Mouse (Mus musculus) adrenal gland, adult 18-20 months (tissue): ENCODE measurements around the gene Blvrb. TPM values are rescaled to one million over a fixed set of nuclear protein-coding genes. Genes with fewer than 3 reads are reported as not detected.

Experiments used
- DNase-seq, 2 experiments: peaks; one replicate each; pipeline ENCODE4 v3.0.0; 2021 to 2022; ENCODE audit warnings: low spot score in 2 of 2
- total RNA-seq, 2 experiments: library from RNA; stranded (reverse); gene quantifications; 1 replicate in 1 of 2; 2 replicates in 1 of 2; pipeline ENCODE4 v1.2.3; 2021

Blvrb gene
- total RNA-seq, 2 experiments from 2014 or later: 40.1 to 56.1 TPM

DNA sequence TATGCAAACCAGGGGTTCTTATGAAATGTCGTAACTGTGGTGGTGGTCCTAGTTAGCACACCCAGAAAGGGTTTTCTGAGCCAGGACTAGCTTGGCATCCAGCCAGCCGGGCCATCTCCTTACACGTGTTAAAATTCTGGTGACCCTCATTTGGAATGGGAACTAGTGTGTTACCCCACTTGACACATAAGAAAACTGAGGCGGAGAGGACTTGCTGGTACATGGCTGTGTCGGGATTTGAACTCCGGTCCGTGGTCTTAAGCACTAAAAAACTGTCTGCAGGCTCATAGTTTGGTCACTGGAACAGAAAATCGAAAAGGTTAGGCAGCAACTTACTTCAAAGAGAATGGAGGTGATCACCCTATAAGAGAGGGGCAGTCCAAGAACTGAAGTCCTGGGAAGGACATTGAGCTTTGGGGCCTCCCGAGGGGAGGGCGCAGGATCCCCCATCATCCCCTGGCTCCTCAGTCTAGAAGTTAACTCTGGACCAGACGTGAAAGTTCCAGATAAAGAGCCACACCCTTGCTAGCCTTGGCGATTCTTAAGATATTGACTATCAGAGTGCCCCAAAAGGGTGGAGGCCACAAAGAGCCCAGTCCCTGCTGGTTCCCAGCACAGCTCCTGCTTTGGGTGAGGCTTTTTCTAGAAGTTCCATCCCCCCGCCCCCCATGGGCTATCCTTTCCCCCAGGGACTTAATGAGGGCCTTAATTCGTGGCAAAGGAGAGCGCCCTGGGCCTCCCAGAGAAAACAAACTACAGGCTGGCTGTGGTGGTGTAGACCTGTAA is 836 bp downstream of the Blvrb start:
- DNase-seq: peak; percentile 15 to 43

DNA sequence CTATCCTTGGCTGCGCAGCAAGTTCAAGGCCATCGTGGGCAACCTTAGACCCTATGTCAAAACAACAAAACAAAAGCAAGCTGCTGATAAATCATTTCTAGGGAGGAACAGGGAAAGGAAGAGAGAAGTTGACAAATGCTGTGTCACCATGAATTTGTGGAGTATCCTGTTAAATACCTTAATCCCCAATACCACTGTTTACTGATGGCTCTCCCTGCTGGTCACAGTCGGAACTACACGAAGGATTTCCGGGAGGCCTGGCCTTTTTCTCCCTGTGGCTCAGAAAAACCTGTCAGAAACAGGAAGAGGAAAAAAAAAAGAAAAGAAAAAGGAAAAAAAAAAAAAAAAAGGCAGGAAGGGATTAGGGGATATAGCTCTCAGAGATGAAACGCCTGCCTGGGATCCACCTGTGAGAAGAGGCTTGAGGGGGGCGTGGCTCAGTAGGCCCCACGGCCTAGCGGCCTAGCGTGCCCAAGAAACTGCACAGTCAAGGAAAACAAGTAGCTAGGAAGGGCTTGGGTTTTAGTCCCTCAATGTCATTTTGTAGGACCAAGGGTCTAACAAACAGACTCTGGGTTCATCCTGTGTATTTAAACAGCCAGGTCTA is 1.6 kb downstream of the Blvrb start:
- peak; percentile 60 to 80 for DNase-seq

DNA sequence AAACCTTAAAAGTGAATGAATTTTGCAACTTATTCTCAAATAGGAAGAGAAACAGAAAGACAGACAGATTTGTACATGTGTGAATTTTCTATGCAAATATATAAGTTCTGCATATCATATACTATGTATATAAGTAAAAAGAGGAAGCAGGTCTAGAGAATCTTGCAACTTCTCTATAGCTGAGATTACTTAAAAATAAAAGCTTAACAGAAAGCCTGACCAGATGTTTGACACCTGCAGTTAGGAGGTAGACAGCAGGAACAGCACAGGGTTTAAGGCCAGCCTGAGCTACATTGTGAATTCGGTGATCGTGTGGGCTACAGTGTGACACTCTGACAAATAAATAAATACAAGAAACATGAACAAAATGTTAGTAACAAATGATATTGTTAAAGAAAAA is 3.6 kb downstream of the Blvrb start:
- DNase-seq: no peak

DNA sequence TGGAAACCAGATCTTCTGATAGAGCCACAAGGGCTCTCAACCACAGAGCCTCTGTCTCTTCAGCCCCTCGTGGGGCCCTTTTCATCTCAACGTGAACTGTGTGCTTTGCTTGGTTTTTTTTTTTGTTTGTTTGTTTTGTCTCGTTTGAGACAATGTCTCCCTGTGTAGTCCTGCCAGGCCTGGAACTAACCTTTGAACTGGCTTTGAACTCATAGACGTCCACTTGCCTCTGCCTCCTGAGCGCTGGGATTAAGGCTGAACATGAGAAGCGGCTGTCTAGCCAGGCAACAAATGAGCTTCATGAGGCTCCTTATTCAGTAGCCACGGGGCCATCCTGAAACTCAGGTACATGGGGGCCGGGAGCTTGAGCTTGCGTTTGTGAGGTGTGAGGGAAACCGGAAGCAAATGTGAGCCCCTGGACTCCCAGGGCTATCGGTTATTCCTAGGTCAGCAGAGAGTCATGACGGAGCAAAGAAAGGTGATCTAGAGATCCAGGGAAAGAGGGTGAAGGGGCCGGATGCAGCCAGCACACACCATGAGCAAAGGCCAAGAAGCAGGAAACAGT is 4.5 kb downstream of the Blvrb start:
- no peak for DNase-seq

DNA sequence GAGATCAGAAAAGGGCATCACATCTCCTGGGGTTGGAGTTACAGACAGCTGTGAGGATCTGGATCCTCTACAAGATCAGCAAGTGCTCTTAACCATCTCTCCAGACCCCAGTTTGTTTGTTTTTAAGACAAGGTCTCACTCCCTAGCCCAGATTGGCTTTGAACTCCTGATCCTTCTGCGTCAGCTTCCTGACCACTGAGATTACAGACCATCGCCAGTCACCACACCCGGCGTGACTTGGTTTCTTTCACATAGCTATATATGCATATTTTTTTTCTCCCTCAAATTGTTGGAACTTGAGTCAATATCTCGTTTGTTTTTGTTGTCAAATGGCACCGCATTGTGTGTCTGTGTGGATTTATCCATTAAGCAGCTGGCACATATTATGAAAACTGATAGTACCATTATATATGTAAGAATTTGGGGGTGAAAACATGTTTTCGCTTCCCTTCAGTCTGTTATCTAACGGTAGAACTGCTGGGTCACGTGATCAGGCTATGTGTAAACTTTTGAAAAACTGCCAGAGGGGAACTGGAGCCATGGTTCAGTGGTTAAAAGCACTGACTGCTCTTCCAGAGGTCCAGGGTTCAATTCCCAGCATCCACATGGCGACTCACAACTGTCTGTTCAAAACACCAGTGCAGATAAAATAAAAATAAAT is 6.8 kb downstream of the Blvrb start:
- DNase-seq: no peak

DNA sequence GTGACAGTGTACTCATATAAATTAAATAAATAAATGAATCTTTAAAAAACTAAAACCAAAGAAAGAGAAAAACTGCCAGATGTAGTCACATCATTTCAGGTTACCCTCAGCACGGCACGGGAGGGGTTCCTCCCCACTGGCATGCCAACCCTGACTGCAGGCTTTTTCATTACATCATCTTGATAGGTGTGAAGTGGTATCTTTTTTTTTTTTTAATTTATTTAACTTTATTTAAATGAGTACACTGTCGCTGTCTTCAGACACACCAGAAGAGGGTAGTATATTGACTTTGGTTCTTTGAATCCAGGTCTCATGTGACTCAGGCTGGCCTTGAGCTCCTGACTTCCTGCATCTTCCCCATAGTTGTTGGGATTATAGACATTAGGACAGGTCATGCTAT is 7.5 kb downstream of the Blvrb start:
- DNase-seq: no peak

DNA sequence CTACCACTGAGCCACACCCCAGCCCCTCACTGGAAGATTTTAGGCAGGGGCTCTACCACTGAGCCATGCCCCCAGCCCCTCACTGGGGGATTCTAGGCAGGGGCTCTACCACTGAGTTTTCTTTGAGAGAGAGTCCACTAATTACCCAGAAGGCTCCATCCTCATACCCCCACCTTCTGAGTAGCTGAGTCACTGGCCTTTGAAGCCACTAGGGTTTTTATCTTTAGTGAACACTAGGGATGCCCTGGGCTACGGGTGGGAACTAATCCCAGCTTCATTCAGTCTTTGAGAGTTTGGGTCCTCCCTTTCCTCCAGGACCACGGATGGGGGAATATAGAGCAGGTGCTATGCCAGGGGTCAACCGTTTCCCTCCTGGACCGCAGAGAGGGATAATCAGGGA is 10.8 kb downstream of the Blvrb start:
- no peak for DNase-seq

DNA sequence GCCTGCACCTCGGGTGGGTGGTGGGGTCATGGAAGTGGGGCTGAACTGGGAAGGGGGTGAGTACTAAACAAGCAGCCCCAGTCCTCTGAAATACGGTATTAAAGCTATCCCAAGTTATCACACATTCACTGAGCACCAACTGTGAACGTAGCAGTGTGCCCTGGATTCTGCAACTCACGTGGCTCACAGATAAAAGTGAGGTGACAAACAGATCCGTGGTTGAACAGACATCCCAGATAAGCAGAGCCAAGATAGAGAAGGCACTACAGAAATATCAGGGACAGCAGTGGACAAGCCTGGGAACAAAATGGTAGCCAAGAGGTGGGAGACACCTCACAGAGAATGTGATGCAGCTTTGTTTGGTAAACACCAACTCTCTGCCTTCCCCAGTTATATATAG is 11.9 kb downstream of the Blvrb start:
- no peak for DNase-seq

DNA sequence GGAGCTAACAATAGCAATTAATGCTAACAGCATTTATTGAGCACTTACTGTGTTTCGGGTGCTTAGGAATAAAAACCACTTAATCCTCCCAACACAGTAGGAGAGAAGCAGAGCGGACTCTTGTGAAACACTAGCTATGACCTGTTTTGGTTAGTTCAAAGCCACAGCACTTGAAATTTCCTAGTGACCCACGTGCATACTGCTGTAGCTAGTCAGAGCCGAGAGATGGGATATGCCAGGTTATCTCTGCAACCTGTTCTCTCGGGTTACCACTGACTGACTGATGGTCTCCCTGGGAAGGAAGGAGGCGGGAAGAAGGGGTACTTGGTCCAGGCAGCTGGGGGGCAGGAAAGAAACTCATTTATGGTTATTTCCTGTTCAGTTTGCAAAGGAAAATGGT is 12.7 kb downstream of the Blvrb start:
- no peak for DNase-seq

DNA sequence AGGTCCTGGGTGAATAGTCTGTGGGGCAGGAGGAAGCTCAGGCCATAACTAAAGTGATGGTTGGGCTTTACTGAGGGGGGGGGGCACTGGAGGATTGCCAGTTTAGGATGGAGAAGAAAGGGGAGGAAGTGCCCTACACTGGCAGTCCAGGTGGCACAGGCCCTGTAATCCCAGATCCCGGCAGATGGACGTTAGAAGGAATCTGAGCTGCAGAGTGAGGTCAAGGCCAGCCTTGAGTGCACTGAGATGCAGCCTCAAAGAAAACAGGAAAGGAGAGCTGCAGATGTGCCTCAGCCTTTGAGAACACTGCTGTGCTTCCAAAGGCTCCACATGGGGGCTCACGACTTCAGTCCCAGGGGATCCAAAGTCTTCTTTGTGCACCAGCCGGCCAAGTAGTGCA is 19.9 kb downstream of the Blvrb start:
- no peak for DNase-seq

DNA sequence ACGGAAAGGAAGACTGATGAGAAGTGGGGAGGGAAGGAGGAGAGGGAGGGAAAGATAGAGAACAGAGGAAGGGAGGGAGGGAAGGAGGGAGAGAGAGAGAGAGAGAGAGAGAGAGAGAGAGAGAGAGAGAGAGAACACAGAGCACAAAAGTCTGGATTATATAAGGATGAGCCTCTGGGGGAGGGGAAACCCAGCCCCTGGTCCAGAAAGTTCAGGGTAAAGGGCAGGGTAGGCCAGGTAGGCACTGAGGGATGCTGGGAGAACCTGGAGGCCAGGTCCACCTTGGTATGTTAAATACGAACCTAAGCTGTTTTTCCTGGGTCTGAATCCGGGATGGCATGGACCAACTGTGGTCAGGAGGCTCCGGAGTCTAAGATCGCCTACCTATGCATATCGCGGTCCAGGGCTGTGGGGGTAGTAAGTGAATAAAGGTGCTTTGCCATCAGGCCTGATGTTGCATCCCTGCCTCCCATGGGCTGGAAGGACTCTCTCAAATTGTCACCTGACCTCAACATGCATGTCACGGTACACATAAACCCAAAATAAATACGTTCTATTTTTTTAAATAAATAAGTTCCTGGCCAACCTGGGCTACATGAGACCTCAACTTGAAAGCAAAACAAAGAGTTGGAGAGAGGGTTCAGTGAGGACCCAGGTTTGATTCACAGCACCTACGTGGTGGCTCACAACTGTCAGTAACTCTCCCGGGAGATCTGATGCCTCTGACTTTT is 23.8 kb downstream of the Blvrb start:
- no peak for DNase-seq

DNA sequence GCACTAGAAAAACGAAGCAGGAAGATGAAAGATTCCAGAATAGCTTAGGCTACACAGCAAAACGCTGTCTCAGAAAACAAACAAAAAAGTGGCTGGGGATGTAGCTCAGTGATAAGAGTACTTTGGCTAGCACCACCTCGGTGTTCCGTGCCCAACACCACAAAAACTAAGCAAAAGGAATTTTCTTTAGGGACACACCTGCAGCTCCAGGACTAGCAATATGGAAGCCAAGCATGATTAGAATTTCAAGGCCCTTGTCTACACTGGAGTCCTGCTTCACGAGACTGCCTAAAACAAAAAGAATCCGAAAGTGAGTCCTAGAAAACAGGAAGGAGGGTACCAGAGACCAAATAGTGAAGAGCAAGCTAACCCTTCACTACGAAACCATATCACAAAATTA is 24.8 kb downstream of the Blvrb start:
- DNase-seq: no peak

DNA sequence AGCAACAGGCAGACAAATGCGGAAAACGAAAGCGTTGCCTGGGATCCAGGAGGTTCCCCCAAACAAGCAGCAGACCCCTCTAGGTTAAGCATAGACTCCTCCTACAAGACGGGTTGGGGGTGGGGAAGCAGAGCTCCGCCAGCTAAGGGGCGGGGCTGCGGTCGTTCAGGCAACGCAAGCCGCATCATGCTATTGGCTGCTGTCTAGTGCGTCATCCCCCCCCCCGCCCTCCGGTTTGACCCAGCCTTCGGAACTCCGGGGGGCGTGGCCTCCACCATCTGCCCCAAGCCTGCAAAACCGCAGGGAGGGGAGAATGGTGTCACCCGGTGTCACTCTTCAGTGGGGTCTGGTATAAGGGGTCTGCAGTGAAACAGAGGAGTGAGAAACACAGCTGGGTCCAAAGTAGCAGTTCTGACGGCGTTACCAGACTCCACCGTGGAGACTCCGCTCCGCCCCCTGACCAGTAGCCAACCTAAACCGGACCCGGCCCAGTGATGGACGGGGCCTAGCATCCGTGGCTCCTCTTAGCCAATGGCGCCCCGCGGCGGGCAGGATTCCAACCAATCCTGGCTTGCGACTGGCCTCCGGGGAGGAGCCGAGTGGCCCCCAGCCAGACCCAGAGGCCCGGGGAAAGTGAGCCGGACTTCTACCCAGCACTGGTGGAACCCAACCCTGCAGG is 25.5 kb downstream of the Blvrb start, which contains the start of gene Sertad3:
Sertad3 (plus strand) TSS at position 613 of the 679 bp plus-strand sequence.
- peak; percentile 99 for DNase-seq

DNA sequence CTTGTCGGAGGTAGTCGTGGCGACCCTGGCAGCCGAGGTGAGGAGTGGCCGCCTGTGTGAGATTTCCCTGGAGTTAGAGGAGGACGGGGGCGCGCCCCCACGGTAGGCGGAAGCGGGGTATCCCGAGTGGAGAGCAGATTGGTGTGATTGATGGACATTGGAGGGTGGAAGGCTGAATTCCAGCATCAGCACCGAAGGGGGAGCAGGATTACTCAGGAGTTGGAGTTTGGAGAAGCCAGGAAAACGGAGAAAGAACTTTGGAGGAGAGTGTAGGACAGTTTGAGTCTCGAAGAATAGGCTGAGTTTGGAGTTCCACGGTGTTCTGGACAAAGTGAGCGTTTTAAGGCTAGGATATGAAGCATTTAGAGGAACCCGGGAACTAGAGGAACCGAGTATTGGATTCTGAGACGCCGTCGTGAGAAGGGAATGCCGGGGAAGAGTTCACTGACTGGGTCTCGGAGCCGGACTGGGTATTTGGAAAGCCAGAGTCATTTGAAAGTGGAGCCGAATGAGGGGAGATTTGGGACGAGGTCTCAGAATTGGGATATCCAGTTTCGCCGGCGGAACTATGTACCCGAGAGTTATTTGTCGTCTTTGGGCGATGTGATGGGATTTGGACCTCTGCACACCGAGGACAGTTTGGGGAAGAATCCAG is 26.2 kb downstream of the Blvrb start:
- no peak for DNase-seq

DNA sequence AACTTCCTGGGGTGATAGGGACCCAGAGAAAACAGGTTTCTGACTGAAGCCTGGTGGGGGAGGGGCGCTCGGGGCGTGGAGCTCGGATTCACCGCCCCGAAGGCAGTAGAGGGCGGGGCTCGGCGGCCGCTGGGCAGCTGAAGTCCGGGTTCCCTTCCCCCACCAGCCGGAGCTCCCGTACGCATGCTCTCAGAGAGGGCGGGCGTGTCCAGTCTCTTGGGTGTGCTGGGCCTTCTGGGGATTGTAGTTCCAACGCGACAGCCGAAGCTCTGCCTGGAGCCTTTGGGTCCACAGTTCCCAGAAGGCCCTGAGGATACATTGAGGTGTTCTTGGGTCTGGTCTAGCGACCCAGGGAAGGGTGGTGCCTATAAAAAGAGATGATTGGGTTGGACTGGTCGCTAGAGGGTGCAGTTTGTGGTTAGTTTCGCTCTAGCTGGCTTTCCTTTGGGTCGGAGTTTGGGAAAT is 26.7 kb downstream of the Blvrb start:
- peak; percentile 95 to 96 for DNase-seq

DNA sequence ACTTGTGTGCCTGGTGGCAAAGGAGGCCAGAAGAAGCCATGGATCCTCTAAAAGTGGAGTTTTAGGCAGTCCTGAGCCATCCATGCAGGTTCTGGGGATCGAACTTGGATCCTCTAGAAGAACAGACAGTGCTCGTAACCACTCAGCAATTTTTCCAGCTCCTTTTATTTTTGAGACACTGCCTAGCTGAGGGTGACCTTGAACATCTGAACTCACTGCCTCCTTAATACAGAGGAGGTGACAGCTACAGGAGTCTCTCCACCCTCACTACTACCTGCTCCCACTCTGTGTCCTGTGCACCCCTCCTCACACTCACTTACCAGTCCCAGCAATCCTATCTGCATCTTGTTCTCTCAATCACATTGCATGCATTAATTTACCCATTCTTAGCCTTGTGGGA is 27.8 kb downstream of the Blvrb start:
- DNase-seq: no peak

DNA sequence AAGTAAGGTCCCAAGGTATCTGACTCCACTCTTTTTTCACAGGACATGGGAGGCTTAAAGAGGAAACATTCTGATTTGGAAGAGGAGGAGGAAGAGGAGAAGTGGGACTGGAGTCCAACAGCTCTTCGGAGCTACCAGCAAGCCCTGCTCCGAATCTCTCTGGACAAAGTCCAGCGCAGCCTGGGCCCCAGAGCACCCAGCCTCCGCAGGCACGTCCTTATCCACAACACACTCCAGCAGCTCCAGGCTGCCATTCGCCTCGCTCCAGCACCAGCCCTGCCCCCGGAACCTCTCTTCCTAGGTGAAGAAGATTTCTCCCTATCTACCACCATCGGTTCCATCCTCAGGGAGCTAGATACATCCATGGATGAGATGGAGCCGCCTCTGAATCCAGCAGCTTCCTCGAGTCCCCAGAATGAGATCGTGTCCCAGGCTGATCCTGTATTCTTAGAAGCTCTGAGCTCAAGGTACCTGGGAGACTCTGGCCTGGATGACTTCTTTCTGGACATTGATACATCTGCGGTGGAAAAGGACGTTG is 28.4 kb downstream of the Blvrb start:
- DNase-seq: no peak

DNA sequence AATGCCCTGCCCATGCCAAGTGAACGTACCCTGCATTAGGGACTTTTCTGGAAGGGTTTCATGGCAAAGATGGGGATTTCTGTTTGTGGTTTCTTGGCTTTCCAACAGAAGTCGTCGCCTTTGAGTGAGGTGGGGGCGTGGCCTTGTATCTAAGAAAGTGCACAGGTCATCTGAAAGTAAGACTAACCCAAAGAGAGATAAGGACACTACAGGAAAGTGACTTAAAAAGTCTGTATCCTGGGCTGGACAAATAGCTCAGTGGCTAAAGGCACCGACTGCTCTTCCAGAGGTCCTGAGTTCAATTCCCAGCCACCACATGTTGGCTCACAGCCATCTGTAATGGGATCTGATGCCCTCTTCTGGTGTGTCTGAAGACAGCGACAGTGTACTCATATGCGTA is 30.8 kb downstream of the Blvrb start:
- DNase-seq: no peak

DNA sequence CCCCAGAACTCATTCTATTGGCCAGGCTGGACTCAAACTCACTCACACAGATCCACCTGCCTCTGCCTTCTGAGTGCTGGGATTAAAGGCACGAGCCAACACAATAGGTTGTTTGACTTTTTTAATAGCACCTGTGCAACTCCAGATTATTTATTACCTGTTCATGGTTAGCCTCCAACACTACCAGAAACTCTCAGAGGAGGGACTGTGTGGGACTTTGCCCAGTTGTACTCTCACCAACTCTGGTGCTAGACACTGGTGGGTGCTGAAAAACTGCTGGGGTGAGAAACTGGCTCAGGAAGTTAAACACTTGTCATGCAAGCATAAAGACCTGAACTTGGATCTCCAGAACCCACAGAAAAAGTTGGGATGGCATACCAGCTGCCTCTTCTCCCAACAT is 32.0 kb downstream of the Blvrb start:
- no peak for DNase-seq

DNA sequence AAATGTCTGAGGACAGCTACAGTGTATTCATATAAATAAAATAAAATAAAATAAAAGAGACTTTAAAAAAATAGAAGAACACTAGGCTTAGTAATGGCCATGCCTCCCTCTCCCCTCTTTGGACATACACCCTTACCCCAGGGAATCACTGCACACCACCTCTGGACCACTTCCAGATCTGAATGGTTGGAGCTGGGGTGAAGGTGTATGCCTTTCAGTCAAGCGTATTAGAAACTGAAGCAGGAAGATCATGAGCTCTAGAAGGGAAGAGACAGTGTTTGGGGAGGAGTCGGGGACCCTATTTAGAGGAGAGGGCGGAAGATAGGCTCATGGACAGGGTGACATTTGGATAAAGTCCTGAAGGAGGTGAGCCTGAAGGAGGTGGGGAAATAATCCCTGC is 32.7 kb downstream of the Blvrb start:
- no peak for DNase-seq
